Mouse (Mus musculus) midbrain, embryonic 14.5 days (tissue): Measurements from ENCODE around the gene Sgk1. TPM values are rescaled to one million over a fixed set of nuclear protein-coding genes. Genes with fewer than 3 reads are reported as not detected.

ENCODE experiments used
- ATAC-seq: fragments of 200-750 bp; cut with Nextera tagmentation; 2 replicates; pipeline ENCODE4 v1.8.0; 2017; ENCODE audit warnings: moderate number of reproducible peaks, moderate library complexity; ENCODE audit not compliant: low FRiP score, low TSS enrichment
- DNase-seq: peaks from one replicate; pipeline ENCODE4 v3.0.0-alpha.2; 2015
- H3K27ac ChIP-seq: fragments of 300-500 bp; sonication (generic); replicated peaks from 2 replicates; pipeline ENCODE4 v1.5.1; 2014; ENCODE audit warnings: mild to moderate bottlenecking, low read depth, low read length, moderate library complexity
- H3K27me3 ChIP-seq: fragments of 300-500 bp; sonication (generic); 2 replicates; pipeline ENCODE4 v1.6.1; 2014; ENCODE audit warnings: low read length, control low read depth, mixed read lengths; ENCODE audit not compliant: control insufficient read depth, insufficient read depth
- H3K36me3 ChIP-seq: fragments of 300-500 bp; sonication (generic); 2 replicates; pipeline ENCODE4 v1.6.1; 2014; ENCODE audit warnings: low read length, control low read depth; ENCODE audit not compliant: control insufficient read depth, insufficient read depth
- H3K4me1 ChIP-seq: fragments of 300-500 bp; sonication (generic); 2 replicates; pipeline ENCODE4 v1.6.1; 2014; ENCODE audit warnings: mild to moderate bottlenecking, antibody characterized with exemption, low read length, control low read depth; ENCODE audit not compliant: control insufficient read depth, insufficient read depth
- H3K4me2 ChIP-seq: fragments of 300-500 bp; sonication (generic); 2 replicates; pipeline ENCODE4 v1.6.1; 2014; ENCODE audit warnings: mild to moderate bottlenecking, low read length, moderate library complexity
- H3K4me3 ChIP-seq: fragments of 300-500 bp; sonication (generic); replicated peaks from 2 replicates; pipeline ENCODE4 v1.5.1; 2014; ENCODE audit warnings: low read depth, low read length
- H3K9ac ChIP-seq: fragments of 300-500 bp; sonication (generic); replicated peaks from 2 replicates; pipeline ENCODE4 v1.6.1; 2014; ENCODE audit warnings: mild to moderate bottlenecking, low read length, moderate library complexity
- H3K9me3 ChIP-seq: fragments of 300-500 bp; sonication (generic); 2 replicates; pipeline ENCODE4 v1.6.1; 2016; ENCODE audit warnings: low read length, control low read depth, mixed read lengths; ENCODE audit not compliant: control insufficient read depth
- WGBS: fragments of 180-500 bp; shearing (Covaris S2); extraction: QIAGEN DNeasy Blood & Tissue Kit; methylation state at CpG from one replicate; pipeline ENCODE4 v1.1.7; 2014; 5-methylcytosine and 5-hydroxymethylcytosine counted together
- polyA plus RNA-seq: library from polyadenylated mRNA; unstranded; fragments of >200 nt; fragmentation: Nextera tagmentation; extraction: Ambion mirVana; gene quantifications from 2 replicates; pipeline ENCODE4 v1.2.1, GENCODE M21; 2014

The Sgk1 gene
- 43.7 and 47.9 TPM in 2 replicates for polyA plus RNA-seq

GRCm38 (mm10) chr10:21882184-21883081 lies at the start of gene Sgk1:
Gene Sgk1 (plus strand): TSS chr10:21882184.
- Histone ChIP-seq H3K4me2 (peak within 1 kb of the TSS; percentile 67), H3K36me3 (no peaks in the 10 kb centered on the region), H3K4me3 (peak within 1 kb of the TSS; percentile 53), H3K27ac (peak within 1 kb of the TSS; percentile 91), H3K27me3 (no peaks in the 10 kb centered on the region), H3K4me1 (peaks cover 12% of the 10 kb centered on the region; the same call in 1 of the 2 replicates), H3K9me3 (no peaks in the 10 kb centered on the region), H3K9ac (peak within 1 kb of the TSS; percentile 71)
- under 1% methylated on average over 36 of the region's 36 CpGs for WGBS
- ATAC-seq (peak; percentile 82), DNase-seq (peak; percentile 85)

- no peaks in the 10 kb centered on the region for H3K36me3 ChIP-seq
- DNase-seq (no peak), ATAC-seq (no peak)
- no peak overlapping the region for H3K27ac ChIP-seq
- peaks cover 13% of the 10 kb centered on the region; the same call in 1 of the 2 replicates for H3K4me1 ChIP-seq
- no peaks in the 10 kb centered on the region for H3K27me3 ChIP-seq
- H3K9me3 ChIP-seq, result no peaks in the 10 kb centered on the region
- 79% methylated on average over 2 of the region's 2 CpGs for WGBS
- no peak overlapping the region for H3K9ac ChIP-seq
- H3K4me3 ChIP-seq, result no peak overlapping the region
- no peak overlapping the region for H3K4me2 ChIP-seq
These were observed 49.7 kb upstream of the Sgk1 start for GRCm38 (mm10) chr10:21832282-21832681.

GRCm38 (mm10) chr10:21833757-21834156 lies 48.2 kb upstream of the Sgk1 start:
- H3K4me2 ChIP-seq, result no peak overlapping the region
- no peaks in the 10 kb centered on the region for H3K9me3 ChIP-seq
- no peak overlapping the region for H3K27ac ChIP-seq
- H3K4me1 ChIP-seq, result peaks cover 8% of the 10 kb centered on the region; the same call in 1 of the 2 replicates
- DNase-seq, result no peak
- H3K27me3 ChIP-seq, result no peaks in the 10 kb centered on the region
- H3K36me3 ChIP-seq, result no peaks in the 10 kb centered on the region
- no peak for ATAC-seq
- no peak overlapping the region for H3K4me3 ChIP-seq
- WGBS, result 87% methylated on average over 3 of the region's 3 CpGs
- no peak overlapping the region for H3K9ac ChIP-seq

- Histone ChIP-seq H3K27ac (no peak overlapping the region), H3K27me3 (no peaks in the 10 kb centered on the region), H3K36me3 (no peaks in the 10 kb centered on the region), H3K4me3 (no peak overlapping the region), H3K9ac (no peak overlapping the region), H3K4me1 (no peaks in the 10 kb centered on the region), H3K9me3 (no peaks in the 10 kb centered on the region), H3K4me2 (no peak overlapping the region)
- ATAC-seq (no peak), DNase-seq (peak; percentile 50)
- 62% methylated on average over 7 of the region's 7 CpGs for WGBS
These were observed 46.9 kb upstream of the Sgk1 start for GRCm38 (mm10) chr10:21835077-21835476.

GRCm38 (mm10) chr10:21839248-21840155 lies 42.5 kb upstream of the Sgk1 start:
- ATAC-seq (no peak), DNase-seq (no peak)
- Histone ChIP-seq H3K4me1 (peaks cover 1% of the 10 kb centered on the region; the same call in 1 of the 2 replicates), H3K9ac (no peak overlapping the region), H3K9me3 (no peaks in the 10 kb centered on the region), H3K4me2 (no peak overlapping the region), H3K36me3 (no peaks in the 10 kb centered on the region), H3K27ac (no peak overlapping the region), H3K4me3 (no peak overlapping the region), H3K27me3 (no peaks in the 10 kb centered on the region)
- WGBS, result 83% methylated on average over 13 of the region's 13 CpGs

GRCm38 (mm10) chr10:21843326-21843725 lies 38.7 kb upstream of the Sgk1 start:
- H3K4me3 ChIP-seq, result no peak overlapping the region
- no peaks in the 10 kb centered on the region for H3K27me3 ChIP-seq
- no peaks in the 10 kb centered on the region for H3K36me3 ChIP-seq
- ATAC-seq, result no peak
- no peak overlapping the region for H3K27ac ChIP-seq
- WGBS, result 91% methylated on average over 6 of the region's 6 CpGs
- H3K9ac ChIP-seq, result no peak overlapping the region
- no peaks in the 10 kb centered on the region for H3K9me3 ChIP-seq
- no peak overlapping the region for H3K4me2 ChIP-seq
- peaks cover 2% of the 10 kb centered on the region; the same call in 1 of the 2 replicates for H3K4me1 ChIP-seq
- DNase-seq, result no peak

- WGBS, result 88% methylated on average over 8 of the region's 8 CpGs
- Histone ChIP-seq H3K4me2 (no peak overlapping the region), H3K4me3 (no peak overlapping the region), H3K27ac (no peak overlapping the region), H3K36me3 (no peaks in the 10 kb centered on the region), H3K9ac (no peak overlapping the region), H3K27me3 (no peaks in the 10 kb centered on the region), H3K4me1 (peaks cover 2% of the 10 kb centered on the region; the same call in 1 of the 2 replicates), H3K9me3 (no peaks in the 10 kb centered on the region)
- ATAC-seq, result no peak
- no peak for DNase-seq
These were observed 38.1 kb upstream of the Sgk1 start for GRCm38 (mm10) chr10:21843861-21844260.

- ATAC-seq (no peak), DNase-seq (no peak)
- no peaks in the 10 kb centered on the region for H3K9me3 ChIP-seq
- H3K4me3 ChIP-seq, result no peak overlapping the region
- H3K4me2 ChIP-seq, result no peak overlapping the region
- H3K27ac ChIP-seq, result no peak overlapping the region
- H3K36me3 ChIP-seq, result no peaks in the 10 kb centered on the region
- H3K27me3 ChIP-seq, result no peaks in the 10 kb centered on the region
- H3K4me1 ChIP-seq, result peaks cover 2% of the 10 kb centered on the region; the same call in 1 of the 2 replicates
- 16% methylated on average over 7 of the region's 7 CpGs for WGBS
- no peak overlapping the region for H3K9ac ChIP-seq
These were observed 37.6 kb upstream of the Sgk1 start for GRCm38 (mm10) chr10:21844391-21844790.
